Mouse (Mus musculus) lung, postnatal 0 days (tissue): ENCODE measurements around the gene Zfp324. TPM values are rescaled to one million over a fixed set of nuclear protein-coding genes. Genes with fewer than 3 reads are reported as not detected.
A peak's percentile ranks its signal among the peaks of the same experiment; 100 is the strongest.
"Not testable (repeated sequence)": the region's sequence is repeated elsewhere in the genome, so short reads cannot be mapped to it uniquely, and the experiment has no call there.

ENCODE experiments used
- ATAC-seq: fragments of 200-750 bp; cut with Nextera tagmentation; 2 replicates; pipeline ENCODE4 v1.8.0; 2017; ENCODE audit warnings: moderate library complexity
- DNase-seq: peaks from one replicate; pipeline ENCODE4 v3.0.0-alpha.2; 2016; ENCODE audit warnings: low spot score
- H3K27ac ChIP-seq: fragments of 300-500 bp; sonication (generic); 2 replicates; pipeline ENCODE4 v1.5.1; 2014; ENCODE audit warnings: antibody characterized with exemption, mild to moderate bottlenecking, low read length, mixed read lengths
- H3K27me3 ChIP-seq: fragments of 300-500 bp; sonication (generic); replicated peaks from 2 replicates; pipeline ENCODE4 v1.6.1; 2014; ENCODE audit warnings: low read length, mixed read lengths; ENCODE audit not compliant: insufficient read depth
- H3K36me3 ChIP-seq: fragments of 300-500 bp; sonication (generic); 2 replicates; pipeline ENCODE4 v1.6.1; 2014; ENCODE audit warnings: low read length, mixed read lengths; ENCODE audit not compliant: insufficient read depth
- H3K4me1 ChIP-seq: fragments of 300-500 bp; sonication (generic); 2 replicates; pipeline ENCODE4 v1.6.1; 2014; ENCODE audit warnings: antibody characterized with exemption, low read depth, low read length, mixed read lengths; ENCODE audit not compliant: insufficient read depth
- H3K4me2 ChIP-seq: fragments of 300-500 bp; sonication (generic); replicated peaks from 2 replicates; pipeline ENCODE4 v1.6.1; 2014; ENCODE audit warnings: low read depth, mild to moderate bottlenecking, low read length, moderate library complexity, mixed read lengths
- H3K4me3 ChIP-seq: fragments of 300-500 bp; sonication (generic); 2 replicates; pipeline ENCODE4 v1.5.1; 2014; ENCODE audit warnings: low read depth, low read length
- H3K9ac ChIP-seq: fragments of 300-500 bp; sonication (generic); replicated peaks from 2 replicates; pipeline ENCODE4 v1.6.1; 2014; ENCODE audit warnings: low read depth, mild to moderate bottlenecking
- H3K9me3 ChIP-seq: fragments of 300-500 bp; sonication (generic); 2 replicates; pipeline ENCODE4 v1.6.1; 2016; ENCODE audit warnings: low read length, mixed read lengths
- CTCF ChIP-seq: IDR thresholded peaks from 2 replicates; pipeline ENCODE4 v1.5.1; 2016; ENCODE audit warnings: antibody characterized with exemption, mild to moderate bottlenecking
- EP300 ChIP-seq: IDR thresholded peaks from 2 replicates; pipeline ENCODE4 v1.6.1; 2016; ENCODE audit warnings: antibody characterized with exemption, mild to moderate bottlenecking, control low read depth
- WGBS: fragments of 180-500 bp; shearing (Covaris S2); extraction: QIAGEN DNeasy Blood & Tissue Kit; methylation state at CpG from one replicate; pipeline ENCODE4 v1.1.7; 2014; 5-methylcytosine and 5-hydroxymethylcytosine counted together
- polyA plus RNA-seq: library from polyadenylated mRNA; unstranded; fragments of >200 nt; fragmentation: Nextera tagmentation; extraction: Ambion mirVana; gene quantifications from 2 replicates; pipeline ENCODE4 v1.2.1, GENCODE M21; 2015

Zfp324 gene
- polyA plus RNA-seq: 5.5 and 5.7 TPM in 2 replicates

DNA sequence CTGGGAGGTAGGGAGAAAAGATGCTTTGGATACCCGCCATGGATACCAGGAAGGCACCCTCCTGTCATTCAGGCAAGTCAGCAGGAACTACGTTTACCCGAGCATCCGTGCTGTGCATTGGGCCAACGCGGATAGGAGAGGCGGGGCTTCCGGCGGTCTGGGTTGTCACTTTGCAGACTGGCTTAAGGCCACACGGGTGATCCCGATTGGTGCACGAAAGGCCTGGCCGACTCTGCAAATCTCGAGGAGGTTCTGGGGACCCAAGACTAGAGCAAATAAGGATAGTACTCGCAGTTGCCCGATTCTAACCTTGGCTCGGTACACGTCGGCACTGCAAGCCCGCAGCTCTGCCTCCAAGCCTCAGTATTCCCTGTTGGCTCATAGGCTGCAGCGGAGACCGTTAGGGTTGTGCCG lies at the start of gene Zfp324:
Gene Zfp324 (plus strand): TSS at position 161 of the 414 bp plus-strand sequence.
- no peak for TF ChIP-seq CTCF
- TF ChIP-seq EP300: no peak
- ATAC-seq (peak; percentile 94), DNase-seq (peak; percentile 92)
- Histone ChIP-seq H3K36me3 (peaks cover 17% of the 10 kb centered on the region), H3K9ac (peak within 1 kb of the TSS; percentile 75), H3K27ac (peak within 1 kb of the TSS; percentile 75), H3K27me3 (no peaks in the 10 kb centered on the region), H3K4me2 (peak within 1 kb of the TSS; percentile 98), H3K4me3 (peak within 1 kb of the TSS; percentile 82), H3K4me1 (peaks cover 8% of the 10 kb centered on the region; the same call in 1 of the 2 replicates), H3K9me3 (no peaks in the 10 kb centered on the region)
- 0% methylated on average over 23 of the region's 23 CpGs for WGBS

DNA sequence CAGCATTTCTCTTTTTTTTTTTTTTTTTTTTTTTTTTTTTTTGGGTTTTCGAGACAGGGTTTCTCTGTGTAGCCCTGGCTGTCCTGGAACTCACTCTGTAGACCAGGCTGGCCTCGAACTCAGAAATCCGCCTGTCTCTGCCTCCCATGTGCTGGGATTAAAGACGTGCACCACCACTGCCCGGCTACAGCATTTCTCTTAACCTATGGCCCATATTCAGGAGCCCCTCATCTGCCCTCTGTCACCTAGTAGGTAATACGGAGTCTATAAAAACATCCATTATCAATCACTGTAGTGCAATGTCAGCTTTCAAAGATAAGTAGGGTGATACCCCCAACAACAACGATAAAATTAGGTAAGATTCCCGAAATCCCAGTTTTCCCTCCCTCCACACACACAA lies 45.1 kb upstream of the Zfp324 start:
- not testable (repeated sequence) for DNase-seq, H3K4me3 ChIP-seq, H3K9me3 ChIP-seq, H3K27ac ChIP-seq, H3K9ac ChIP-seq, H3K4me2 ChIP-seq, ATAC-seq, H3K27me3 ChIP-seq, H3K4me1 ChIP-seq
- 83% methylated on average over 7 of the region's 8 CpGs for WGBS
- peaks cover 15% of the 10 kb centered on the region; the same call in 1 of the 2 replicates for H3K36me3 ChIP-seq

DNA sequence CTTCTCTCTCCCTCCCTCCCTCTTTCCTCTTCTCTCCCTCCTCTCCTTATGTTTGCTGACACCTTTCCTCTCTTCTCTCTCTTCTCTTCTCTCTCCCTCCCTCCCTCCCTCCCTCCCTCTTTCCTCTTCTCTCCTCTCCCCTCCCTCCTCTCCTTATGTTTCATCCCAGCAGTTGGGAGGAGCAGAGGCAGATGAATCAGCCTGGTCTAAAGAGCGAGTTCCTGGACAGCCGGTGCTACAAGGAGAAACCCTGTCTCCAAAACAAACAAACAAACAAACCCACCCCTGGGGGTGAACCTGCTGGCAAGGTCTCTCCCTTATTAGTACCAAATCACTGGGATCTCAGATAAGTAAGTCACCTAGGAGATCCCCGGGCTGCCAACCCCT lies 44.3 kb upstream of the Zfp324 start:
- Histone ChIP-seq H3K9ac (peak overlapping the region; percentile 37), H3K4me1 (peaks cover 8% of the 10 kb centered on the region; the same call in 1 of the 2 replicates), H3K9me3 (no peaks in the 10 kb centered on the region), H3K4me3 (peak overlapping the region; percentile 72), H3K27me3 (no peaks in the 10 kb centered on the region), H3K27ac (peak overlapping the region; percentile 95), H3K36me3 (peaks cover 22% of the 10 kb centered on the region; the same call in 1 of the 2 replicates), H3K4me2 (peak overlapping the region; percentile 60)
- DNase-seq: peak; percentile 64
- 0 out of 2 replicates have a peak, but pooled peaks have one; percentile 9 for ATAC-seq
- WGBS: 0% methylated on average over 3 of the region's 3 CpGs
- TF ChIP-seq CTCF (no peak), EP300 (no peak)

DNA sequence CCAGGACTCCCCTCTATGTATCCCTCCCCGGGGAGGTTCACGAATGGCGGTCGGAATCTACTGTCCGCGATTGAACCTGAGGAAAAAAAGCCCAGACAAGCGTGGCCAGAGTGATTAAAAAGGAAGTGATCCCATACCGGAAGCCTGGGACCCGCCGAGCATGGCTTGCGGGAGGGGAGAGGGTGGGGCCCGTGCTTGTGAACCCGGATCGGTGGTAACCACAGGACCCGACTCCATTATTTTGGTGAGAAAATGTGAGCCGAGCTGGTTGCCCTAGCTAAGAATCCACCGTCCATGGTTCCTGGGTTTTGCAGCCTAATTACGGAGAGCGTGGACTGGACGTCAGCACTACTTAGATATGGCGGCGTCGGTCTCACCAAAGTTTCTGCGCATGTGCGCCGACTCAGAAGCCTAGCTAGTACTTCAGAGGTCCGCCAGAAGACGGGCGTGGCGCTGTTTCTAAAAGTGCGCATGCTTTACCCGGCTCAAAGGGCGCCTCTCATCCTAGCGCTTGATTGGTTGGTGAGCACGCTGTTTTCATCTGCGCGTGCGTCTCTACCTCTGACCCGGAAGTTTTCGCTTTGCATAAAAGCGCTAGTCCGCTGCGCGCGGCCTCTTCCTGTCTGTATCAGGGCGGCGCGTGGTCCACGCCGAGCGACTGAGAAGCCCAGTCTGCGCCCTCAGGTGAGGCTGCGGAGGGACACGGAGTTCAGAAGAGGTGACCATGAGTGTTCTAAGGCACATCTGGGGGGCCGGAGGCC lies 43.8 kb upstream of the Zfp324 start, which contains the start of gene Rps5:
Gene Rps5 (plus strand): TSS at position 586 of the 761 bp plus-strand sequence.
- under 1% methylated on average over 55 of the region's 55 CpGs for WGBS
- peaks cover 8% of the 10 kb centered on the region; the same call in 1 of the 2 replicates for H3K4me1 ChIP-seq
- peak within 1 kb of the TSS; percentile 95 for H3K27ac ChIP-seq
- TF ChIP-seq CTCF: peak; percentile 86
- peak; percentile 52 for TF ChIP-seq EP300
- peak within 1 kb of the TSS; percentile 63 for H3K4me2 ChIP-seq
- H3K36me3 ChIP-seq: peaks cover 26% of the 10 kb centered on the region; the same call in 1 of the 2 replicates
- H3K9me3 ChIP-seq: no peaks in the 10 kb centered on the region
- peak within 1 kb of the TSS; percentile 72 for H3K4me3 ChIP-seq
- ATAC-seq (peak; percentile 99), DNase-seq (peak; percentile 100)
- H3K9ac ChIP-seq: peak within 1 kb of the TSS; percentile 88
- H3K27me3 ChIP-seq: no peaks in the 10 kb centered on the region

DNA sequence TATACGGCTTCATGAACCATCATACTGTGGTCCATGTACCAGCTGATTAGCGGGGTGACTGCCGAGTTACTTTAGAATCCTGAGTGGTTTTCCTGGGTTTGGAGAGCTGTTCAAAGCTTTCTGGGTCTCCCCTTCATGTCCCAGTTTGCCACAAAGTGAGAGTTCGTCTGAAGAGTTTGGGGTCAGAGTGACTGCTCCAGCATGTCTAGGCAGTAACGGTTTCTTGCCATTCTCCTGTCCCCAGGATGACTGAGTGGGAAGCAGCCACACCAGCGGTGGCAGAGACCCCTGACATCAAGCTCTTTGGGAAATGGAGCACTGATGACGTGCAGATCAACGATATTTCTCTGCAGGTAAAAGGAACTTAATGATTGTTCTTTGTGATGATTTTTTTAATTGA lies 42.9 kb upstream of the Zfp324 start:
- no peaks in the 10 kb centered on the region for H3K9me3 ChIP-seq
- H3K27ac ChIP-seq: peak overlapping the region; percentile 16; the same call in 1 of the 2 replicates
- TF ChIP-seq CTCF (no peak), EP300 (no peak)
- peak overlapping the region; percentile 72 for H3K4me3 ChIP-seq
- 2% methylated on average over 8 of the region's 8 CpGs for WGBS
- H3K27me3 ChIP-seq: no peaks in the 10 kb centered on the region
- H3K4me1 ChIP-seq: peaks cover 8% of the 10 kb centered on the region; the same call in 1 of the 2 replicates
- DNase-seq (no peak), ATAC-seq (no peak)
- peaks cover 26% of the 10 kb centered on the region; the same call in 1 of the 2 replicates for H3K36me3 ChIP-seq
- peak overlapping the region; percentile 63 for H3K4me2 ChIP-seq
- peak overlapping the region; percentile 88 for H3K9ac ChIP-seq

DNA sequence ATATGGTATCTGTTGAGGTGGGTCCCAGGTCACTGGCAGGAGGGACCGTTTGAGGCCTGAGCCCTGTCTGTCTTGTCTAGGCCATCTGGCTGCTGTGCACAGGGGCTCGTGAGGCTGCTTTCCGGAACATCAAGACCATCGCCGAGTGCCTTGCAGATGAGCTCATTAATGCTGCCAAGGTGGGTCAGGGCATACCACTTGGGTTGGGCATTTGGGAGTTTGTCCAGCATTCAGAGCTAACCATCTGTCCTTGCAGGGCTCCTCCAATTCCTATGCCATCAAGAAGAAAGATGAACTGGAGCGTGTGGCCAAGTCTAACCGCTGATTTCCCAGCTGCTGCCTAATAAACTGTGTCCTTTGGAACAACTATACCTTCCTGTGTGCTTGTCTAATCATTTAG lies 39.3 kb upstream of the Zfp324 start:
- no peaks in the 10 kb centered on the region for H3K9me3 ChIP-seq
- no peak for TF ChIP-seq EP300
- TF ChIP-seq CTCF: no peak
- H3K4me1 ChIP-seq: peaks cover 8% of the 10 kb centered on the region; the same call in 1 of the 2 replicates
- no peak overlapping the region for H3K27ac ChIP-seq
- H3K36me3 ChIP-seq: peaks cover 26% of the 10 kb centered on the region; the same call in 1 of the 2 replicates
- no peaks in the 10 kb centered on the region for H3K27me3 ChIP-seq
- no peak overlapping the region for H3K4me3 ChIP-seq
- no peak overlapping the region for H3K4me2 ChIP-seq
- H3K9ac ChIP-seq: no peak overlapping the region
- WGBS: 72% methylated on average over 7 of the region's 7 CpGs
- no peak for DNase-seq
- ATAC-seq: no peak
